Mouse (Mus musculus): ENCODE measurements around the gene Wnt3.

The Wnt3 gene

DNA sequence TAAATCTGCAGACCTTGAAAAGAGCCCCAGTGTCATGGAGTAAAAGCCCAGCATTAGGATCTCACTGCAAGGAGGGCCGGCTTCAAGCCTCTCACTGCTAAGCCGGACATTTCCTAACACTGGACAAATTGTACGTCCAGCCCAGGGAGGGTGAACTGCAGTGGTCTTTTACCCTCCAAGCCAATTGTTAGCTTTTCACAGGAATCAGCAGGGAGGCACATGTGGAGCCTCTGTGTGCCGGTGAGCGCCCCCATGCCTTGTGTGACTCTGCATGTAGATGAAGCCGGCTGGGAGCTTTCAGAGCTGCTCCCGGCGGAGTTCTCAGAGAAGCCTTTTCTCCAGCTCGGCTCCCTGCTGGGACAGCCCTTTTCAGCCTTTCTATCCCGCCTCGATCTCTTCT is 66.9 kb downstream of the Wnt3 start:
- DNase-seq (ENCODE audit: low spot score) = no peak

DNA sequence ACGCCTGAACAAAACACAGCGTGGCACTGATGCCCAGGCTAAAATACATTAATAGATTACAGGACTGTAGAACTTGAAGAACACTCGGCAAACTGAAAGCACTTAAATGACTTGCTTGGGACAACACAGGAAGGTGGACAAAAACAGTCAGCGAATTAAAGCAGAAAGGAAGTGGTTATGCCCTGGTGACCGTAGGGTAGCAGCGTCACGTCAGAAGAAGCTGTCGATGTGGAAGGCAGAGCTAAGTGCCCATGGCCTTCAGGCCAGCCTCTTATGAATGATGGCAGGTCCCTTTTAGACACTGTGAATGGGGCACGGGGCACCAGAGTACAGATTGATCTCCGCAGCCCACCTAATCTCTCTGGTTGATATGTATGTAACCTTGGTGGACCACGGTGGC is 74.3 kb downstream of the Wnt3 start:
- no peak for DNase-seq (ENCODE audit: low spot score)

DNA sequence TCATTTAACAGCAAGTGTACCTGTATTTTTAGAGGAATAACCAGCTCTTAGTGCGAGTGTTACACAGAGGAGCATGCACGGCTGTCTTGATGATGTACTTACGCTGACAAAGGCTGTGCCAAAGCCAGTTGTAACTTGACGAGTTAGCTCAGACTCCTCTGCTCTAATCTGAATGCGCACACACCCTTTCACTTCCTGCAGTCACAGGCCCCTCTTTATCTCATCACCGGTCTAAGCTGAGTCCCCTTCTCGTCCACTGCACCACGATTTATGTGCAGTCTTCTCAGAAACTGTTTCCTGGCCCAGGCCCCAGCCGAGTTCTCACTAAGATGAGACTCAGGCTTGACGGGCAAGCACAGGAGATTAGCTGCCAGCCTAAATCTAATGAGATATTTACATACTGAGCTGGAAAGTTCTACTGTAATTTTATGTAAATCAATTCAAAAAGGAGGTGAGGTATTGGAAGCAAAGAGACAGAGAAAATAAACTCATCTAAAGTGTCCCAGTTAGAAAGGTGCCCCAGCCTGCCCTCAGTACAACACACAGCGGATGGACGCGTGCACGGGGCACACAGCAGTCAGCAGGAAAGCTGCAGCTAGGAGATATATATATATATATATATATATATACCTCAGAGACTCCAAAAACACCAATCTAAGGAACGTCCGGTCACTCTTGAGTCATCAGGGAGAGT is 78.8 kb downstream of the Wnt3 start:
- DNase-seq (ENCODE audit: low spot score) = no peak

DNA sequence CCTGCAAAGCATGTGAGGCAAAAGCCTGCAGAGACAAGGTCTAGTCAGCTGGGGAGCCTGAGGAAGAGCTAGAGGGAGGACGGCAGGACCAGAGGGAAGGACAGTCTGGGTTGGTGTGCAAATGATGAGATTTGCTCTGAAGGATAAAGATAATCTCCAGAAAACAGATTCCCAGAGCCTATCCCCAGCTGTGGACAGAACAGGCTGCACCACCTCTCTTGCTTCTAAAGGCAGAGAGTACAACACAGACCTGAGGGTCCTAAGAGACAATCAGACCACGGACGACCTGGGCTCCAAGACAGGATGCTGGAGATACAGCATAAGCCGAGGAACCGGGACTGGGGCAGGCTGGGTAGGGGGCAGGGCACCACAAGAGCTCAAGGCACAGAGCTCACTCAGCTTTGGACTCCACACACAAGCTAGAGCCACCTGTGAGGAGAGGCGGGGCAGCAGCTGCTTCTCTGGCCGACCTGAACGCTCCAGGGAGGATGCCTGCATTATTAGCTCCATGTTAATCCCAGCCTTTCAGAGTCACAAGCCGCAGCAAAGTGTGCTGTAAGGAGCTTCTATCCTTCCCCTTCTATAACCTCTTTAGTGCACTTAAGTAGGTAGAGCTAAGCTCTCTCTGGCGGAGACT is 79.5 kb downstream of the Wnt3 start:
- no peak for DNase-seq (ENCODE audit: low spot score)

DNA sequence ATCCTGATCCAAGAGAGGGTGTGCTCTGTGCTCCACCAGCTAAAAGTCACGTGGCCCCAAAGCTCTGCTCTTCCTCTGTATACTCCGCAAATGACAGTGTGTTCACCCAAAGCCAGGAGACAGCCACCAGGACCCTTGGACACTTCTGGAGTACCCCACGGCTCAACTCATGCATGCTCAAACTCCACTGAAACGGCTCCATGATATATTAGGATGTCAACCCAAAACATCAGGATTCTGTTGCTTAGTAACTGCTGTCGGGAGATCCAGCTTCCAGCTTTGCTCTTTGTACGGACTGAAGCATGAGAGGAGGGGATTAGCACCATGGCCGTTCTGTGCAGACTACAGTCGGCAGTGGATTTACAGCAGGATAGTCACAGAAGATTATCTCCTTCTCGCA is 80.3 kb downstream of the Wnt3 start:
- DNase-seq (ENCODE audit: low spot score) = no peak

DNA sequence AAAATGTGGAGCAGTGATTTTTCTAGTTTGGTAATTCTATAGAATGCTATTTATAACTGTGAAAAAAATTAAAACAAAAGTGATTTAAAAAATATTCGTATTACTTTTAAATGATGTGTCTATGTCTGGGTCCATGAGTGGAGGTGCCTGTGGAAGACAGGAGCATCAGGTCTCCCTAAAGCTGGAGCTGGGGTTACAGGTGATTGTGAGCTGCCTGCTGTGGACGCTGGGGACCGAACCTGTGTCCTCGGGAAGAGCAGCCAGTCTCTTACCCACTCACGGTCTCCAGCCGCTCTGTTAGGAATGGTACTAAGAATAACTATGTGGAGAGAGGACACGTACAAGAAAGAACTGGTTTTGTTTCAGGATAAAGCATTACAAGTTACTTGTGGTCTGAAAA is 82.7 kb downstream of the Wnt3 start:
- DNase-seq (ENCODE audit: low spot score) = no peak

DNA sequence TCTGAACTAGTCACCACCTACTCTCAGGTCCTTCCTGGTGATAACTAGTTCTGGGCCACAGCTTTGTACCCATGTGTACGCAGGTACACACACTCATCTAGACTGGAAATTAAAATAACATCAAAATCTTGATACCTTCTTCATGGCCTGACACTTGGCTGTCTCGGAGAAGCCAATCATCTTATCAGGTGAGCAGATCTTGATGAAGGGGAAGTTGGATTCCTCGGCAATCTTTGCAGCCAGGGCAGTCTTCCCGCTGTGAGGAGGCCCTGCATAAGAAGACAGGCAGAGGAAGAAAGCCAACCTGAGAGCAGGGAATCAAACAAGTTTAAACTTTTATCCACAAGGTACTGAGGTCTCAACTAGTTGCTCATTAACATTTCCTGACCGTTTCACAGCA is 84.8 kb downstream of the Wnt3 start:
- no peak for DNase-seq (ENCODE audit: low spot score)

DNA sequence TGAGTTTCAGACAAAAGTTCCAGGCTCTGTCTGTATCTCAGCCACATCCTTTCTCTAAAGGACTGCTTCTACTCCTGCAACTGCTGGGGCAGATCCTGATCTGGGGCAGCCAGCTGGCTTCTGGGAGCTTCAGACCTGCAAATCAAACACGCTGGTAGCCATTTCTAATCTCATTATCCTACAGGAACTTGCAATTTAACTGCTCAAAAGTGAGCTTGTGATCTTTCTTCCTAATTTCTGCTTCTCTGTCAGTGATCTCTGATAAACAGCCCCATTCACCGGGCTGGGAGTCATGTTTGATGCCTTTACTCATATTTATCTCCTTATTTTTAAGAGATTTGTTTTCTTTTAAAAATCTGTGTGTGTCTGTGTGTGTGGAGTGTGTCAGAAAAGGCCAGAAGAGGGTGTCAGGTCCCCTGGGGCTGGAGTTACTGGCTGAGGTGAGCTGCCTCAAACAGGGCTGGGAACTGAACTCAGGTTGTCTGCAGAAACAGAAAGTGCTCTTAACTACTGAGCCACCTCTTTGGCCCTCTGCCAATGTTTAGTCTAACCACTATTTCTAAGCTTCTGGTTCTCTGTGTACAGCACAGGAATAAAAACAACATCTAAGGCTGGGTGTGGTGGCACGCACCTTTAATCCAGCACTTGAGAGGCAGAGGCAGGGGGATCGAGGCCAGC is 86.1 kb downstream of the Wnt3 start:
- DNase-seq (ENCODE audit: low spot score) = no peak

DNA sequence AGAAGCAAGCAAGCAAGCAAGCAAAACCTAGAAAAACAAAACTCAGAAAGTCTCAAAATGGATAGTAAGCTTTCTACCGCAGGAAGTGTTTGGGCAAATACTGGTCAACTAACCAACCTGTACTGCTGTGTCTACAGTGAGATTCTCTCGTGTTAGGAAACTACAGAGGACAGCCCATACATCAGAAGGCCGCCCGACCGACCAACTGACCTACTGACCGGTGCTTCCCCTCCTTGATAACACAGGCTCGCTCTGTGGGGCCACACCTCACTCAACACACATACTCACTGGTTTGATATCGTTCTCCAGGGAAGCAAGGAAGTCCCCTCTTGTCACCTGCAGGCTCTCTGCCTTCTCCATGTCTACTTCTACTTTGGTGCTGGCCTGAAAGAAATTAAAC is 89.0 kb downstream of the Wnt3 start:
- no peak for DNase-seq (ENCODE audit: low spot score)

DNA sequence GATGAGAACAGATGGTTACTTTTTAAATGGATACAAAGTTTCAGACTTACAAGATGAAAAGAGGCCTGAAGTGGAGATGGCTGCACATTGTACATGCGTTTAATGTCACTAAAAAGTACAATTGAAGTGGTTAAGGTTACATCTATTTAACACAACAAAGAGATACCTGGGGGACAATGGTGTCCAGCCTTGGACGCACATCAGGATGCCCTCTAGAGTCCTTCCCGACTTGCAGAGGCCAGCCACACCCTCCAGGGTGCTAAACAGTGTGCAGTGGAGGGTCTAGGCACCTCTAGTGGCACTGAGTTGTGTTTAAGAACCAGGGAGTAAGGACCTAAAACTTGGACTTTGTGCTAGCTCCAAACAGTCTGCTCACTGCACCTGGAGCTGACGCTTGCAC is 90.5 kb downstream of the Wnt3 start:
- DNase-seq (ENCODE audit: low spot score) = no peak

DNA sequence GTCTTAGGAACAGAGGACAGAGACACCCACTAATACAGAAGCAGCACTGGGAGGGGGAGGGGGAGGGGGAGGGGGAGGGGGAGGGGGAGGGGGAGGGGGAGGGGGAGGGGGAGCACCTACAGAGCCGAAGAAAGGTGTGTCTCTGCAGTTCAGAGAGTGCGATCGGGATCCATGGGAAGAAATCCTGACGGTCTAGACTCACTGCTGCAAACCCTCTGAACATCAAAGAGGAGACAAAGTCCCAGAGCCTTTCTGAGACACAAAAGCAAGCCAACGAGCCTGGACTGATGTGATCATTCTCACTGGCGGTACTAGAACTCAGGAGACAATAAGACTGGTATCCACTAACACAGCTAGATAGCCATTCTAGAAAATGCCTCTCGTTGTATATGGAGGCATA is 91.4 kb downstream of the Wnt3 start:
- no peak for DNase-seq (ENCODE audit: low spot score)
